Mouse (Mus musculus): ENCODE measurements around the gene Fkbp14. TPM values are rescaled to one million over a fixed set of nuclear protein-coding genes. Genes with fewer than 3 reads are reported as not detected.

Gene Fkbp14
- polyA plus RNA-seq, 1 experiment from 2014 or later, result 4.1 TPM

DNA sequence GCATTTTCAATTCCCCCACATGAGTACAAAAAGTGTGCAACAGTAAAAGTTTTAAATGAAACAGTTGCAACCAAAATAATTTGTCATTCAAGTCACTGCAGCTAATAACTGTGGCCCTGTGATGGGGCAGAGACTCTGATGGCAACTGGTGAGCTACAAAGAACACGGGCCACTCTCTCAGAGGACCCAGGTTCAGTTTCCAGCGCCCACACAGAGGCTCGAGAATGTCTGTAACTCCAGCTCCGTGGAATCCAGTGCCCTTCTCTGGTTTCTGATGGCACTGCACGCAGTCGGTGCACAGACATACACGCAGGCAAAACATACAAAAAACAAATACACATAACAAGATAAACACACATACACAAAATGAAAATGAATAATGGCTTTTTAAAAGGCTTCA lies 39.4 kb downstream of the Fkbp14 start:
- WGBS (ENCODE audit: insufficient replicate concordance), result 65% methylated on average over 7 of the region's 7 CpGs
- H3K36me3 ChIP-seq (ENCODE audit: control insufficient read depth, insufficient read depth), result no peaks in the 10 kb centered on the region
- no peaks in the 10 kb centered on the region for H3K4me1 ChIP-seq (ENCODE audit: control insufficient read depth, low read depth, low read length)
- no peak overlapping the region for H3K9ac ChIP-seq (ENCODE audit: low read depth, low read length)
- H3K9me3 ChIP-seq (replicated peaks; ENCODE audit: control insufficient read depth, low read length), result no peaks in the 10 kb centered on the region
- H3K27ac ChIP-seq (ENCODE audit: low read length), result no peak overlapping the region
- ATAC-seq (ENCODE audit: low read depth), result no peak
- no peak overlapping the region for H3K4me2 ChIP-seq (ENCODE audit: low read depth, low read length)
- H3K27me3 ChIP-seq (ENCODE audit: control insufficient read depth, insufficient read depth, low read depth, low read length), result no peaks in the 10 kb centered on the region
- H3K4me3 ChIP-seq (ENCODE audit: low read depth, low read length), result no peak overlapping the region

DNA sequence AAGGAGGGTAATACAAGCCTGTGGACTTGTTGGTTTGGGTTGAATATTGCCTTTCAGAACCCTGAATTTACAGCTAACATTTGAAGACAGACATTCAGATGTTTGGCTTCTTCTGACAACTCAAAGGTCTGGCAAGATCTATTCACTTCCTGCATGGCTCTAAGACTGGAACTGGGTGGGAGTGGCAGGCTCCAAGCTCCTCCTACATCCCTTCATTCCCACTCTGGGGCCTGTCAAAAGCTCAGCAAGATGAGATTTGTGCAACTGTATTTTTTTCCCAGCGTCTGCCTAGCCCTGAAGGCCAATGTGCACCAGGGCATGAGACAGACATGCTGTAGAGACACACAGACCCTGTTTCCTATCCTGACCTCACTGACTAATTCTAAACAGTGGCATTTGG lies 41.3 kb downstream of the Fkbp14 start:
- ATAC-seq (ENCODE audit: low read depth), result no peak
- no peak overlapping the region for H3K4me3 ChIP-seq (ENCODE audit: low read depth, low read length)
- H3K4me1 ChIP-seq (ENCODE audit: control insufficient read depth, low read depth, low read length), result no peaks in the 10 kb centered on the region
- no peaks in the 10 kb centered on the region for H3K27me3 ChIP-seq (ENCODE audit: control insufficient read depth, insufficient read depth, low read depth, low read length)
- no peaks in the 10 kb centered on the region for H3K9me3 ChIP-seq (replicated peaks; ENCODE audit: control insufficient read depth, low read length)
- H3K4me2 ChIP-seq (ENCODE audit: low read depth, low read length), result no peak overlapping the region
- no peak overlapping the region for H3K9ac ChIP-seq (ENCODE audit: low read depth, low read length)
- H3K36me3 ChIP-seq (ENCODE audit: control insufficient read depth, insufficient read depth), result no peaks in the 10 kb centered on the region
- no peak overlapping the region for H3K27ac ChIP-seq (ENCODE audit: low read length)
- WGBS (ENCODE audit: insufficient replicate concordance), result 43% methylated on average over 1 of the region's 1 CpGs

DNA sequence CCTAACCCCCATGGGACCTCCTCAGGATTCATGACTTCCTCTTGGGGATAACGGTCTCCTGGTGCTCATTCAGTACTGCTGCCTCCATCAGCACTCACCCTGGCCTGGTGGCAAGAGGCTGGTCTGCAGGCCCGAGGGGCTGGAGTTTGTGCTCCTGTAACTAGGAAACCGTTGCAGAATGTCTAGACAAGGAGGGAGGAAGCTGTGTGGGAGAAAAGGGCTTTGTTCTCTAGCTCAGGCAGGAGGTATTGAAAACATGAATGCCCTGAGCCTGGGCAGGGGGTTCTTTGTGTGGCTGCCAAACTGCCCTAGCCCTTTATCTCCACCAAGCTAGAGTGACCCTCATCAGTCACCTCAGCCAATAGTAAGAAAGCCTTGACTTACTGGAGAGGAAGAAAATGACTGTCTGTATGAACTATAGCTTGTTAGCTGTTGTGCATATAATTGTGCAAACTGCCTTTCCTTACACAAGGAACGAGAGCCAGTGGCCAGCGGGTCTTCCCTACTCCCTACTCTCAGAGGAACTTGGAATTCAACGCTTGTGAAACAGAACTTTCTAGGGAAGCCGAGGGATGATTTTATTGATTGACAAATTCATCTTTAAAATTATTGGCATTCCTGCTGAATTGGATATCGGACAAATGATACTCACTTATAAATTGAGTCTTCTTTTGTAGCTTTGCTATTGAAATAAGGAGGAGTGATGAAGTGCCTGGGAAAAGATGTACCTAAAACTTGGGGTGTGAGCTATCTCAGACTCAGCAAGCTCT lies 42.6 kb downstream of the Fkbp14 start:
- Histone ChIP-seq H3K4me3 (ENCODE audit: low read depth, low read length) (no peak overlapping the region), H3K9me3 (replicated peaks; ENCODE audit: control insufficient read depth, low read length) (no peaks in the 10 kb centered on the region), H3K4me2 (ENCODE audit: low read depth, low read length) (no peak overlapping the region), H3K27ac (ENCODE audit: low read length) (no peak overlapping the region), H3K9ac (ENCODE audit: low read depth, low read length) (no peak overlapping the region), H3K4me1 (ENCODE audit: control insufficient read depth, low read depth, low read length) (no peaks in the 10 kb centered on the region), H3K27me3 (ENCODE audit: control insufficient read depth, insufficient read depth, low read depth, low read length) (no peaks in the 10 kb centered on the region), H3K36me3 (ENCODE audit: control insufficient read depth, insufficient read depth) (no peaks in the 10 kb centered on the region)
- 55% methylated on average over 8 of the region's 8 CpGs for WGBS (ENCODE audit: insufficient replicate concordance)
- ATAC-seq (ENCODE audit: low read depth), result no peak

DNA sequence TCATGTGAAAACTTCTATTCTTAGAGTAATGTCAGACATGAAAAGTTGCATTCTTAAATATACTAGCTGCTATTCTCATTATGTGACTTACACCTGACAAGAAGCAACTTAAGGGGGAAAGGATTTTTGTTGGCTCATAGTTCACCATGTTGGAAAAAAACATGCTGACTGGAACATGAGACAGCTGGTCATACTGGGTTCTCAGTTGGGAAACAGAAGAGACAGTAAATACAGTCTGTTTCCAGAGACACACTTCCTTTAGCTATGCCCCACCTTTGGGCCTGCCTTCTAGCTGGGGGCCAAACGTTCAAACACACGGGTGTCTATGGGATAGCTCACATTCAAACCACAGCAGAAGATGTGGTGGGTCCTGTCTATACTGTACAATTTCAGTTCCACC lies 43.5 kb downstream of the Fkbp14 start:
- Histone ChIP-seq H3K27ac (ENCODE audit: low read length) (no peak overlapping the region), H3K4me1 (ENCODE audit: control insufficient read depth, low read depth, low read length) (no peaks in the 10 kb centered on the region), H3K36me3 (ENCODE audit: control insufficient read depth, insufficient read depth) (no peaks in the 10 kb centered on the region), H3K4me2 (ENCODE audit: low read depth, low read length) (no peak overlapping the region), H3K27me3 (ENCODE audit: control insufficient read depth, insufficient read depth, low read depth, low read length) (no peaks in the 10 kb centered on the region), H3K9ac (ENCODE audit: low read depth, low read length) (no peak overlapping the region), H3K9me3 (replicated peaks; ENCODE audit: control insufficient read depth, low read length) (no peaks in the 10 kb centered on the region), H3K4me3 (ENCODE audit: low read depth, low read length) (no peak overlapping the region)
- 52% methylated on average over 2 of the region's 2 CpGs for WGBS (ENCODE audit: insufficient replicate concordance)
- ATAC-seq (ENCODE audit: low read depth), result no peak

DNA sequence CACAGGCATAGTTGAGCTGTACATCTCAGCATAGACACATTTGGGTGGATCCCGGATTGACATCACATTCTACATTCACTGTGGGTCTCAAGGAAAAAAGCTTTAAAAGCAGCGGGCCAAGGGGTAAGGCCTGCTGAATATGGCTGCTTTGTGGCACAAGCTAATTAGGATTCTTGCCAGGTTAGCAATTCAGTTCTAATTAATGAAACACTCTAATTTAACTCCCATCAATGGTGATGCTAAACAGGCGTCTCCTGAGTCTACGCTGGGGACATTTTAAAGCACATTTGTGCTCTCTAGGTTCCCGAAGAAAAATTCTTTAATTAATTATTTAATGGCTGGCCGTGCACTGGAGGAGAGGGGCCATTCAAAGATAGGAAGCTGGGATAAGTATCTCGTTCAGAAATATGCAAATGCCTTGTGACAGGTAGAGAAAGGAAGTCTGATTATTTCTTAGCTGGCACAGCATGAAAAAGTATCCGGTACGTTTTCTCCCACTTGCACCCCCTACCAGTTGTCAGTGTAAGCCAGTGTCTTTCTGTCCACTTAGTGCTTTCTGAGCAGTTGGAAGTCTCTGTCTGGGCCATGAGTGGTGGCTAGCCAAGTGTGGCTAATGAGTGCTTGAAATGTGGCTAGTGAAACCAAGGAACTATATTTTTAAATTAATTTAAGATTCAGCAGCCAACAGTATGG lies 44.2 kb downstream of the Fkbp14 start:
- Histone ChIP-seq H3K36me3 (ENCODE audit: control insufficient read depth, insufficient read depth) (no peaks in the 10 kb centered on the region), H3K4me1 (ENCODE audit: control insufficient read depth, low read depth, low read length) (no peaks in the 10 kb centered on the region), H3K27ac (ENCODE audit: low read length) (no peak overlapping the region), H3K9me3 (replicated peaks; ENCODE audit: control insufficient read depth, low read length) (no peaks in the 10 kb centered on the region), H3K4me2 (ENCODE audit: low read depth, low read length) (no peak overlapping the region), H3K9ac (ENCODE audit: low read depth, low read length) (no peak overlapping the region), H3K27me3 (ENCODE audit: control insufficient read depth, insufficient read depth, low read depth, low read length) (no peaks in the 10 kb centered on the region), H3K4me3 (ENCODE audit: low read depth, low read length) (no peak overlapping the region)
- no peak for ATAC-seq (ENCODE audit: low read depth)
- WGBS (ENCODE audit: insufficient replicate concordance), result 56% methylated on average over 9 of the region's 9 CpGs

DNA sequence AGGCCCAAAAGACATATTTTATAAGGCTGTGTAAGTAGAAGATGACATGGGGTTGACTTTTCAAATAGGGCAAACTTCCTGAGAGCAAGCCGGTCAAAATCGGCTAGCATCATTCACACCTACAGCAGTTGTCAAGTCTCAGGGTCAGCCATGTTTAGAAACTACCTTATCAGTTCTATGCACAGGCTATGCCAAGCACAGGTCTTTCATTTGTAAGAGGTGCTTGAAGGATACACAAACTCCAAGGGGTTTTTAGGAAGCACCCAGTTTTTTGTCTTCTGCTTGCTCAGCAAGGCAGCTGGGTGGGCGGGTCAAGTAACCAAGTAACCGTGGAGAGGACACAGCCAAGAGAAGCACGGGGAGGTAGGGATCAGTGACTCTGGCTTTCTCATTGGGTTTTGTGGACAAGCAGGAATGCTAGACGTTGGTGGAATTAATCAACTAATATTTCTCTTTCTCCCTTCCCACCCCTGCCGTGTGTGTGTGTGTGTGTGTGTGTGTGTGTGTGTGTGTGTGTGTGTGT lies 46.2 kb downstream of the Fkbp14 start:
- Histone ChIP-seq H3K27me3 (ENCODE audit: control insufficient read depth, insufficient read depth, low read depth, low read length) (no peaks in the 10 kb centered on the region), H3K4me2 (ENCODE audit: low read depth, low read length) (no peak overlapping the region), H3K27ac (ENCODE audit: low read length) (no peak overlapping the region), H3K9ac (ENCODE audit: low read depth, low read length) (no peak overlapping the region), H3K36me3 (ENCODE audit: control insufficient read depth, insufficient read depth) (no peaks in the 10 kb centered on the region), H3K9me3 (replicated peaks; ENCODE audit: control insufficient read depth, low read length) (no peaks in the 10 kb centered on the region), H3K4me1 (ENCODE audit: control insufficient read depth, low read depth, low read length) (no peaks in the 10 kb centered on the region), H3K4me3 (ENCODE audit: low read depth, low read length) (no peak overlapping the region)
- ATAC-seq (ENCODE audit: low read depth), result no peak
- 65% methylated on average over 6 of the region's 7 CpGs for WGBS (ENCODE audit: insufficient replicate concordance)

DNA sequence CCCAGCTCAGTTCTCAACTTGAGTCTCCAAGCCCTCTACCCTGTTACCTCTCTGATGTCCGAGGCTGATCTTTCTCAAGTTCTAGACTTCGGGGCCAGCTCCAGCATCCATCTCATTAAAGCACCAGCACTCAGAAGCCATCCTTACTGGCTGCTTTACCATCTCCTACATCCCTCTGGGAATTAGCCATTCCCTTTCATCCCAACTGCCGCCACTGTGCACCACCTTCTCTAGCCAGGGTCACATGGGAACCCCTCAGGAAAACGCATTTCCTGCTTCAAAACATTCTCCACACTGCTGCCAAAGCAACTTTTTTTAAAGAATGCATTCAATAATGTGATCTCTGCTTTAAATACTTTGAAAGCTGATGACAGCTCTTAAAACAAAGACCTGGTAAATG lies 47.8 kb downstream of the Fkbp14 start:
- H3K4me1 ChIP-seq (ENCODE audit: control insufficient read depth, low read depth, low read length), result no peaks in the 10 kb centered on the region
- no peaks in the 10 kb centered on the region for H3K36me3 ChIP-seq (ENCODE audit: control insufficient read depth, insufficient read depth)
- no peaks in the 10 kb centered on the region for H3K27me3 ChIP-seq (ENCODE audit: control insufficient read depth, insufficient read depth, low read depth, low read length)
- no peak overlapping the region for H3K27ac ChIP-seq (ENCODE audit: low read length)
- no peaks in the 10 kb centered on the region for H3K9me3 ChIP-seq (replicated peaks; ENCODE audit: control insufficient read depth, low read length)
- H3K4me2 ChIP-seq (ENCODE audit: low read depth, low read length), result no peak overlapping the region
- no peak for ATAC-seq (ENCODE audit: low read depth)
- 51% methylated on average over 4 of the region's 4 CpGs for WGBS (ENCODE audit: insufficient replicate concordance)
- H3K4me3 ChIP-seq (ENCODE audit: low read depth, low read length), result no peak overlapping the region
- no peak overlapping the region for H3K9ac ChIP-seq (ENCODE audit: low read depth, low read length)

DNA sequence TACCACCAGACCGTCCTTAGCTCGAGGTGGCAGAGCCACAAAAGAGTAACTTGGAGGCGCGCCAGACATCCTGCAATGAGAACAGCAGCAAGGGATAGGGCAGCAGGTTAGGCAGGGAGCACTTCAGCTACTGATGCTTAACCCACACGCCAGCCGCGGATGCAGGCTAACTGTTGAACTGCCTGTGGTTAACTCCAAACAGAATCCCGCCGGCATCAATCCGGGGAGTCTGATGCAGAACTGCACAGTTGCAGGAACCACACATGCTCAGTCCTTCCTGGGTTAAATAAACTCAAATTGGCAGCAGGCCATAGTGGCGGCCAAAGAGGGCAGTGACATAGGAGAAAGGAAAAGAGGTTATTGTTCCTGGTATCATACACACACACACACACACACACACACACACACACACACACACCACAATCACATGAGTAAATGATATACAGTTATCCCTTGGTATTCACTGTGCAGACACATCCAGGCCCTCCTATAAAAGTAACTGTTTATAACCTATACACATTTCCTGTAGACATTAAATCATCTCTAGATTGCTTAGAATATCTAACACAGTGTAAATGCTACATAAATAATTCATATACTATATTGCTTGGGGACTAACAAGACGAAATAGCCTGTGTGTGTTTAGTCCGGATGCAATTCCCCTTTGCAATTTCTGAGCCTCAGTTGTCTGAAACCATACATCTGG lies 48.6 kb downstream of the Fkbp14 start:
- ATAC-seq (ENCODE audit: low read depth), result no peak; the same call in 1 of the 2 replicates
- Histone ChIP-seq H3K27ac (ENCODE audit: low read length) (no peak overlapping the region), H3K4me2 (ENCODE audit: low read depth, low read length) (no peak overlapping the region), H3K4me3 (ENCODE audit: low read depth, low read length) (no peak overlapping the region), H3K4me1 (ENCODE audit: control insufficient read depth, low read depth, low read length) (no peaks in the 10 kb centered on the region), H3K27me3 (ENCODE audit: control insufficient read depth, insufficient read depth, low read depth, low read length) (no peaks in the 10 kb centered on the region), H3K9ac (ENCODE audit: low read depth, low read length) (no peak overlapping the region), H3K9me3 (replicated peaks; ENCODE audit: control insufficient read depth, low read length) (no peaks in the 10 kb centered on the region), H3K36me3 (ENCODE audit: control insufficient read depth, insufficient read depth) (no peaks in the 10 kb centered on the region)
- 62% methylated on average over 13 of the region's 13 CpGs for WGBS (ENCODE audit: insufficient replicate concordance)

DNA sequence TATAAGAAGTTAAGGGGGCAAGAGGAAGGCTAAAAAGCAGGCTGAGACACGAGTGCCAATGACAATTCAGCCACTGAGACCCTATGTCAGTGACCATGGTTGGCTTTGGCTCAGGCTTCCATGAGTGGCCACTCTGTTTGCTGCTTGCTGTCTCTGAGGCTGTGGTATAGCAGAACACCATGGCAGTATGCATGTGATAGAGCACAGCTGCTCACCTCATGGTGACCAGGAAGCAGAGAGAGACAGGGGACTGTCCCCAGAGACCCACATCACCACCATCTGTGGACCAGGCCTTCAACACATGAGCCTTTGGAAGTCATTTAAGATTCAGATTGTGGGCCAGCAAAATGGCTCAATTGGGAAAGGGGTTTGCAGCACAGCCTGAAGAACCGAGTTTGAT lies 53.5 kb downstream of the Fkbp14 start:
- Histone ChIP-seq H3K4me2 (ENCODE audit: low read depth, low read length) (no peak overlapping the region), H3K9me3 (replicated peaks; ENCODE audit: control insufficient read depth, low read length) (no peaks in the 10 kb centered on the region), H3K27me3 (ENCODE audit: control insufficient read depth, insufficient read depth, low read depth, low read length) (no peaks in the 10 kb centered on the region), H3K27ac (ENCODE audit: low read length) (no peak overlapping the region), H3K36me3 (ENCODE audit: control insufficient read depth, insufficient read depth) (no peaks in the 10 kb centered on the region), H3K4me3 (ENCODE audit: low read depth, low read length) (no peak overlapping the region), H3K9ac (ENCODE audit: low read depth, low read length) (no peak overlapping the region), H3K4me1 (ENCODE audit: control insufficient read depth, low read depth, low read length) (no peaks in the 10 kb centered on the region)
- no peak for ATAC-seq (ENCODE audit: low read depth)
- 53% methylated on average over 2 of the region's 2 CpGs for WGBS (ENCODE audit: insufficient replicate concordance)
